Mouse (Mus musculus) limb, embryonic 11.5 days (tissue): ENCODE results near the gene Pakap. TPM values are rescaled to one million over a fixed set of nuclear protein-coding genes. Genes with fewer than 3 reads are reported as not detected.
A peak's percentile ranks its signal among the peaks of the same experiment; 100 is the strongest.

Source experiments
- ATAC-seq: fragments of 200-750 bp; cut with Nextera tagmentation; 2 replicates; pipeline ENCODE4 v1.8.0; 2017; ENCODE audit warnings: low read depth; ENCODE audit not compliant: insufficient number of reproducible peaks, low FRiP score, low TSS enrichment
- DNase-seq: peaks from one replicate; pipeline ENCODE4 v3.0.0-alpha.2; 2015; ENCODE audit warnings: low spot score
- H3K27ac ChIP-seq: fragments of 300-500 bp; sonication (generic); replicated peaks from 2 replicates; pipeline ENCODE4 v1.5.1; 2014; ENCODE audit warnings: low read depth, mild to moderate bottlenecking, low read length
- H3K27me3 ChIP-seq: fragments of 300-500 bp; sonication (generic); 2 replicates; pipeline ENCODE4 v1.6.1; 2014; ENCODE audit warnings: mild to moderate bottlenecking, low read length, mixed read lengths; ENCODE audit not compliant: control insufficient read depth, insufficient read depth
- H3K36me3 ChIP-seq: fragments of 300-500 bp; sonication (generic); 2 replicates; pipeline ENCODE4 v1.6.1; 2014; ENCODE audit warnings: mild to moderate bottlenecking, low read length, moderate library complexity, mixed read lengths; ENCODE audit not compliant: control insufficient read depth, insufficient read depth
- H3K4me1 ChIP-seq: fragments of 300-500 bp; sonication (generic); 2 replicates; pipeline ENCODE4 v1.6.1; 2014; ENCODE audit warnings: low read length, mixed read lengths; ENCODE audit not compliant: control insufficient read depth, insufficient read depth
- H3K4me2 ChIP-seq: fragments of 300-500 bp; sonication (generic); 2 replicates; pipeline ENCODE4 v1.6.1; 2014; ENCODE audit warnings: low read depth, mild to moderate bottlenecking, moderate library complexity; ENCODE audit not compliant: severe bottlenecking
- H3K4me3 ChIP-seq: fragments of 300-500 bp; sonication (generic); 2 replicates; pipeline ENCODE4 v1.5.1; 2014; ENCODE audit warnings: low read depth, low read length
- H3K9ac ChIP-seq: fragments of 300-500 bp; sonication (generic); 2 replicates; pipeline ENCODE4 v1.6.1; 2014; ENCODE audit warnings: mild to moderate bottlenecking, low read length
- H3K9me3 ChIP-seq: fragments of 300-500 bp; sonication (generic); 2 replicates; pipeline ENCODE4 v1.6.1; 2016; ENCODE audit warnings: low read length; ENCODE audit not compliant: control insufficient read depth
- WGBS: fragments of 180-500 bp; shearing (Covaris S2); extraction: QIAGEN DNeasy Blood & Tissue Kit; methylation state at CpG from one replicate; pipeline ENCODE4 v1.1.7; 2014; 5-methylcytosine and 5-hydroxymethylcytosine counted together
- polyA plus RNA-seq: library from polyadenylated mRNA; unstranded; fragments of >200 nt; fragmentation: Nextera tagmentation; extraction: Ambion mirVana; gene quantifications from 2 replicates; pipeline ENCODE4 v1.2.1, GENCODE M21; 2014

The Pakap gene
- polyA plus RNA-seq, 1 experiment from 2014 or later, result 32.6 TPM

DNA sequence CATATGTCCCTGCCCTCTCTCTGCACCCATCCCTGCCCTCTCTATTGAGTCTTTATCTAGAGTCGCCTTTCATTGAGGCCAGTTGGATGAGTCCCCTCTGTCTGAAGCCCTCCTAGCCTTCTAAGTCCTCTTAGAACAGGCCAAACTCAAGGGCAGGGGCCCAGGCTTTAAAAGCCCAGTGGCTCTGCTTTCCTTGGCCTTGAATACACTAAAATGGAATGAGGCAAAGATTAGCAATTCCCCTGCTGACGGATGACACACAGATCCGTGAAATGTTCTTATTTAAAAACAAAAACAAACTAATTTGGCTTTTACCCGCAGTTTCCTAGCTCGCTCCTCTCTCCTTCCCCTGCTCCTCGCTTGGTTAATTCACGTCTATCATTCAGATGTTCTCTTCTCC, 194.4 kb downstream of the Pakap start:
- DNase-seq (no peak), ATAC-seq (no peak)
- Histone ChIP-seq H3K27me3 (no peaks in the 10 kb centered on the region), H3K9ac (no peak overlapping the region), H3K9me3 (no peaks in the 10 kb centered on the region), H3K27ac (no peak overlapping the region), H3K4me2 (no peak overlapping the region), H3K4me3 (no peak overlapping the region), H3K4me1 (peaks cover 9% of the 10 kb centered on the region; the same call in 1 of the 2 replicates), H3K36me3 (no peaks in the 10 kb centered on the region)
- 87% methylated on average over 7 of the region's 7 CpGs for WGBS

GRCm38 (mm10) chr4:57764392-57764791, 196.4 kb downstream of the Pakap start:
- H3K27me3 ChIP-seq, result no peaks in the 10 kb centered on the region
- ATAC-seq, result no peak
- 67% methylated on average over 1 of the region's 1 CpGs for WGBS
- H3K4me2 ChIP-seq, result no peak overlapping the region
- no peaks in the 10 kb centered on the region for H3K36me3 ChIP-seq
- H3K4me1 ChIP-seq, result peaks cover 6% of the 10 kb centered on the region; the same call in 1 of the 2 replicates
- no peak overlapping the region for H3K4me3 ChIP-seq
- H3K9me3 ChIP-seq, result no peaks in the 10 kb centered on the region
- no peak for DNase-seq
- no peak overlapping the region for H3K9ac ChIP-seq
- no peak overlapping the region for H3K27ac ChIP-seq

- H3K4me3 ChIP-seq, result no peak overlapping the region
- peaks cover 6% of the 10 kb centered on the region; the same call in 1 of the 2 replicates for H3K4me1 ChIP-seq
- no peak overlapping the region for H3K9ac ChIP-seq
- H3K36me3 ChIP-seq, result no peaks in the 10 kb centered on the region
- H3K27me3 ChIP-seq, result no peaks in the 10 kb centered on the region
- no peak for ATAC-seq
- no peaks in the 10 kb centered on the region for H3K9me3 ChIP-seq
- no peak overlapping the region for H3K27ac ChIP-seq
- no peak overlapping the region for H3K4me2 ChIP-seq
- 90% methylated on average over 1 of the region's 1 CpGs for WGBS
- no peak for DNase-seq
Observed at GRCm38 (mm10) chr4:57764926-57765325, 196.9 kb downstream of the Pakap start.

DNA sequence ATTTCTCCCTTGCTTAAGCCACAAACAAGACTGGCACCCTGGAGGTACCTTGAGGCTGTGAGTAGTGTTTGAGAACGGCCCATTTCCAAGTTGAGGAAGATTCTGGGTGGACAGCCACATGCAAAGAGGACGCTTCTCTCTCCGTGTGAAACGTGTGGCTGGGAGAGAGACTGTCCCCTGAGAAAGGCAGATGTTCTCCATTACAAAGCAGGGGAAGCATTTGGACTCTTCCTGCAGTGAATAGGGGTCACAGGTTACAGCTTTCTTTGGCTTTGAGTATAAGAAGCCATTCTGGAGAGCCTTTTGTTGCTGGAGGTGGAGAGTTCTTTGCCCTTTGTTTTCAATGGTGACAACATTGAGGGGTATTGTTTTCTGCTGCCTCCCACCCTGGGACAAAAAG, 197.8 kb downstream of the Pakap start:
- no peak overlapping the region for H3K27ac ChIP-seq
- ATAC-seq (no peak), DNase-seq (no peak)
- no peak overlapping the region for H3K4me2 ChIP-seq
- H3K9me3 ChIP-seq, result no peaks in the 10 kb centered on the region
- no peak overlapping the region for H3K4me3 ChIP-seq
- H3K4me1 ChIP-seq, result peaks cover 6% of the 10 kb centered on the region; the same call in 1 of the 2 replicates
- H3K9ac ChIP-seq, result no peak overlapping the region
- H3K36me3 ChIP-seq, result no peaks in the 10 kb centered on the region
- WGBS, result 40% methylated on average over 4 of the region's 4 CpGs
- no peaks in the 10 kb centered on the region for H3K27me3 ChIP-seq

GRCm38 (mm10) chr4:57769007-57769406, 201.0 kb downstream of the Pakap start:
- Histone ChIP-seq H3K9ac (no peak overlapping the region), H3K27ac (no peak overlapping the region), H3K4me3 (no peak overlapping the region), H3K4me2 (no peak overlapping the region), H3K27me3 (no peaks in the 10 kb centered on the region), H3K4me1 (peaks cover 6% of the 10 kb centered on the region; the same call in 1 of the 2 replicates), H3K36me3 (no peaks in the 10 kb centered on the region), H3K9me3 (no peaks in the 10 kb centered on the region)
- no peak for DNase-seq
- 79% methylated on average over 3 of the region's 3 CpGs for WGBS
- ATAC-seq, result no peak

DNA sequence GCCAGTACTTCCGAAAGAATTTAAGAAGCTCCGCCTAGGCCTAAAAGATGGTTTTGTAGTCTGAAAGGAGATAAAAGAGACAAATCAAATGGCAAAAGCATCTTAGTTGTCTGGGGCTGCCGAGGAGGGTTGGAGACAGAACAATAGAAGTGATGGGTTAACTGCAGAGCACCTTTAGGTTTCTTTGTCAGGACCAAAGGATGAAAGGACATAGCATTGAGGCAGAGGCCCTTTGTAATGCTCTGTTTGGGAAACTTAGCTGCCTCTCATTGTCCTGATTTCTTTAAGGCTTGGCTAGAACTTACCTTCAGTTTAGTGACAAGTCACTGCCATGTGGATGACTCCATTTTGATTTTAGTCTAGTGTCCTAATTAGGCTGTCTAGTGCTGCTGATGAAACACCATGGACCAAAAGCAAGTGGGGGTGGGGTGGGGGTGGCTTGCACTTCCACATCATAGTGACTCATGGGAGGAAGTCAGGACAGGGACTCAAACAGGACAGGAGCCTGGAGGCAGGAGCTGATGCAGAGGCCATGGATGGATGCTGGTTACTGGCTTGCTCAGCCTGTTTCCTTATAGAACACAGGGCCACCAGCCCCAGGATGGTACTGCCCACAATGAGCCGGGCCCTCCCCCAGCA, 202.3 kb downstream of the Pakap start:
- no peaks in the 10 kb centered on the region for H3K4me1 ChIP-seq
- no peak overlapping the region for H3K4me2 ChIP-seq
- ATAC-seq (no peak), DNase-seq (no peak)
- H3K9ac ChIP-seq, result no peak overlapping the region
- H3K36me3 ChIP-seq, result no peaks in the 10 kb centered on the region
- no peak overlapping the region for H3K4me3 ChIP-seq
- no peaks in the 10 kb centered on the region for H3K9me3 ChIP-seq
- 87% methylated on average over 4 of the region's 4 CpGs for WGBS
- H3K27ac ChIP-seq, result no peak overlapping the region
- no peaks in the 10 kb centered on the region for H3K27me3 ChIP-seq

- 88% methylated on average over 2 of the region's 2 CpGs for WGBS
- ATAC-seq, result peak; percentile 44; the same call in 1 of the 2 replicates
Observed at GRCm38 (mm10) chr4:57771558-57772219, 203.7 kb downstream of the Pakap start.

GRCm38 (mm10) chr4:57772851-57773510, 205.0 kb downstream of the Pakap start:
- no peaks in the 10 kb centered on the region for H3K27me3 ChIP-seq
- no peaks in the 10 kb centered on the region for H3K9me3 ChIP-seq
- H3K4me2 ChIP-seq, result no peak overlapping the region
- no peak overlapping the region for H3K4me3 ChIP-seq
- no peak overlapping the region for H3K9ac ChIP-seq
- H3K4me1 ChIP-seq, result no peaks in the 10 kb centered on the region
- no peaks in the 10 kb centered on the region for H3K36me3 ChIP-seq
- ATAC-seq (no peak), DNase-seq (no peak)
- 62% methylated on average over 11 of the region's 11 CpGs for WGBS
- no peak overlapping the region for H3K27ac ChIP-seq

More at GRCm38 (mm10) chr4:57771558-57772219, 203.7 kb downstream of the Pakap start:
- no peaks in the 10 kb centered on the region for H3K9me3 ChIP-seq
- no peak overlapping the region for H3K4me3 ChIP-seq
- DNase-seq, result no peak
- H3K36me3 ChIP-seq, result no peaks in the 10 kb centered on the region
- H3K4me2 ChIP-seq, result no peak overlapping the region
- no peak overlapping the region for H3K9ac ChIP-seq
- H3K4me1 ChIP-seq, result no peaks in the 10 kb centered on the region
- no peak overlapping the region for H3K27ac ChIP-seq
- H3K27me3 ChIP-seq, result no peaks in the 10 kb centered on the region
